Mouse (Mus musculus): ENCODE data around the gene Gpr89. TPM values are rescaled to one million over a fixed set of nuclear protein-coding genes. Genes with fewer than 3 reads are reported as not detected.

Gene Gpr89
- polyA plus RNA-seq, 1 experiment from 2014 or later: 41.6 TPM

GRCm38 (mm10) chr3:96880385-96880784 is 24.8 kb downstream of the Gpr89 start:
- Histone ChIP-seq H3K4me1 (ENCODE audit: control insufficient read depth, insufficient read depth, low read length) (no peaks in the 10 kb centered on the region), H3K36me3 (replicated peaks; ENCODE audit: control insufficient read depth, insufficient read depth, low read depth, low read length) (no peaks in the 10 kb centered on the region; the same call in 1 of the 2 replicates), H3K9me3 (replicated peaks; ENCODE audit: control insufficient read depth, low read length) (no peaks in the 10 kb centered on the region), H3K4me2 (ENCODE audit: low read depth, low read length) (no peak overlapping the region), H3K27me3 (ENCODE audit: control insufficient read depth, insufficient read depth, low read length) (no peaks in the 10 kb centered on the region), H3K9ac (replicated peaks; ENCODE audit: low read length) (no peak overlapping the region), H3K27ac (replicated peaks; ENCODE audit: low read depth, low read length) (no peak overlapping the region), H3K4me3 (ENCODE audit: low read depth, low read length) (no peak overlapping the region)
- DNase-seq (ENCODE audit: low spot score) (no peak), ATAC-seq (replicated peaks; ENCODE audit: insufficient number of reproducible peaks, low FRiP score, low TSS enrichment, low read depth) (no peak)
- WGBS: 88% methylated on average over 4 of the region's 4 CpGs

GRCm38 (mm10) chr3:96879536-96879935 is 25.6 kb downstream of the Gpr89 start:
- DNase-seq (ENCODE audit: low spot score): no peak
- Histone ChIP-seq H3K27me3 (ENCODE audit: control insufficient read depth, insufficient read depth, low read length) (no peaks in the 10 kb centered on the region), H3K4me3 (ENCODE audit: low read depth, low read length) (no peak overlapping the region), H3K9ac (replicated peaks; ENCODE audit: low read length) (no peak overlapping the region), H3K4me1 (ENCODE audit: control insufficient read depth, insufficient read depth, low read length) (no peaks in the 10 kb centered on the region), H3K36me3 (replicated peaks; ENCODE audit: control insufficient read depth, insufficient read depth, low read depth, low read length) (no peaks in the 10 kb centered on the region; the same call in 1 of the 2 replicates), H3K4me2 (ENCODE audit: low read depth, low read length) (no peak overlapping the region), H3K9me3 (replicated peaks; ENCODE audit: control insufficient read depth, low read length) (no peaks in the 10 kb centered on the region), H3K27ac (replicated peaks; ENCODE audit: low read depth, low read length) (no peak overlapping the region)
- WGBS: 87% methylated on average over 9 of the region's 9 CpGs
- ATAC-seq (replicated peaks; ENCODE audit: insufficient number of reproducible peaks, low FRiP score, low TSS enrichment, low read depth): no peak

GRCm38 (mm10) chr3:96874808-96875571 is 30.2 kb downstream of the Gpr89 start:
- Histone ChIP-seq H3K27me3 (ENCODE audit: control insufficient read depth, insufficient read depth, low read length) (no peaks in the 10 kb centered on the region), H3K4me2 (ENCODE audit: low read depth, low read length) (no peak overlapping the region), H3K4me1 (ENCODE audit: control insufficient read depth, insufficient read depth, low read length) (no peaks in the 10 kb centered on the region), H3K9me3 (replicated peaks; ENCODE audit: control insufficient read depth, low read length) (no peaks in the 10 kb centered on the region), H3K9ac (replicated peaks; ENCODE audit: low read length) (no peak overlapping the region), H3K36me3 (replicated peaks; ENCODE audit: control insufficient read depth, insufficient read depth, low read depth, low read length) (no peaks in the 10 kb centered on the region; the same call in 1 of the 2 replicates), H3K27ac (replicated peaks; ENCODE audit: low read depth, low read length) (no peak overlapping the region), H3K4me3 (ENCODE audit: low read depth, low read length) (no peak overlapping the region)
- DNase-seq (ENCODE audit: low spot score): no peak
- ATAC-seq (replicated peaks; ENCODE audit: insufficient number of reproducible peaks, low FRiP score, low TSS enrichment, low read depth): no peak
- 84% methylated on average over 7 of the region's 7 CpGs for WGBS

GRCm38 (mm10) chr3:96872501-96872900 is 32.6 kb downstream of the Gpr89 start:
- H3K4me2 ChIP-seq (ENCODE audit: low read depth, low read length): no peak overlapping the region
- no peaks in the 10 kb centered on the region for H3K9me3 ChIP-seq (replicated peaks; ENCODE audit: control insufficient read depth, low read length)
- H3K4me1 ChIP-seq (ENCODE audit: control insufficient read depth, insufficient read depth, low read length): no peaks in the 10 kb centered on the region
- WGBS: 93% methylated on average over 8 of the region's 8 CpGs
- no peak for ATAC-seq (replicated peaks; ENCODE audit: insufficient number of reproducible peaks, low FRiP score, low TSS enrichment, low read depth)
- DNase-seq (ENCODE audit: low spot score): no peak
- no peaks in the 10 kb centered on the region; the same call in 1 of the 2 replicates for H3K36me3 ChIP-seq (replicated peaks; ENCODE audit: control insufficient read depth, insufficient read depth, low read depth, low read length)
- no peak overlapping the region for H3K27ac ChIP-seq (replicated peaks; ENCODE audit: low read depth, low read length)
- H3K27me3 ChIP-seq (ENCODE audit: control insufficient read depth, insufficient read depth, low read length): no peaks in the 10 kb centered on the region
- H3K4me3 ChIP-seq (ENCODE audit: low read depth, low read length): no peak overlapping the region
- no peak overlapping the region for H3K9ac ChIP-seq (replicated peaks; ENCODE audit: low read length)

GRCm38 (mm10) chr3:96871070-96871469 is 34.1 kb downstream of the Gpr89 start:
- Histone ChIP-seq H3K4me2 (ENCODE audit: low read depth, low read length) (no peak overlapping the region), H3K4me1 (ENCODE audit: control insufficient read depth, insufficient read depth, low read length) (no peaks in the 10 kb centered on the region), H3K4me3 (ENCODE audit: low read depth, low read length) (no peak overlapping the region), H3K9me3 (replicated peaks; ENCODE audit: control insufficient read depth, low read length) (no peaks in the 10 kb centered on the region), H3K9ac (replicated peaks; ENCODE audit: low read length) (no peak overlapping the region), H3K36me3 (replicated peaks; ENCODE audit: control insufficient read depth, insufficient read depth, low read depth, low read length) (no peaks in the 10 kb centered on the region; the same call in 1 of the 2 replicates), H3K27me3 (ENCODE audit: control insufficient read depth, insufficient read depth, low read length) (no peaks in the 10 kb centered on the region), H3K27ac (replicated peaks; ENCODE audit: low read depth, low read length) (no peak overlapping the region)
- 78% methylated on average over 8 of the region's 8 CpGs for WGBS
- ATAC-seq (replicated peaks; ENCODE audit: insufficient number of reproducible peaks, low FRiP score, low TSS enrichment, low read depth) (no peak), DNase-seq (ENCODE audit: low spot score) (no peak)

GRCm38 (mm10) chr3:96870270-96870669 is 34.9 kb downstream of the Gpr89 start:
- DNase-seq (ENCODE audit: low spot score): no peak
- ATAC-seq (replicated peaks; ENCODE audit: insufficient number of reproducible peaks, low FRiP score, low TSS enrichment, low read depth): no peak
- Histone ChIP-seq H3K36me3 (replicated peaks; ENCODE audit: control insufficient read depth, insufficient read depth, low read depth, low read length) (no peaks in the 10 kb centered on the region; the same call in 1 of the 2 replicates), H3K4me1 (ENCODE audit: control insufficient read depth, insufficient read depth, low read length) (no peaks in the 10 kb centered on the region), H3K27me3 (ENCODE audit: control insufficient read depth, insufficient read depth, low read length) (no peaks in the 10 kb centered on the region), H3K27ac (replicated peaks; ENCODE audit: low read depth, low read length) (no peak overlapping the region), H3K9me3 (replicated peaks; ENCODE audit: control insufficient read depth, low read length) (no peaks in the 10 kb centered on the region), H3K4me3 (ENCODE audit: low read depth, low read length) (no peak overlapping the region), H3K9ac (replicated peaks; ENCODE audit: low read length) (no peak overlapping the region), H3K4me2 (ENCODE audit: low read depth, low read length) (no peak overlapping the region)
- WGBS: 95% methylated on average over 2 of the region's 2 CpGs

GRCm38 (mm10) chr3:96869091-96869490 is 36.1 kb downstream of the Gpr89 start:
- no peaks in the 10 kb centered on the region for H3K4me1 ChIP-seq (ENCODE audit: control insufficient read depth, insufficient read depth, low read length)
- H3K9me3 ChIP-seq (replicated peaks; ENCODE audit: control insufficient read depth, low read length): no peaks in the 10 kb centered on the region
- no peak overlapping the region for H3K9ac ChIP-seq (replicated peaks; ENCODE audit: low read length)
- H3K4me2 ChIP-seq (ENCODE audit: low read depth, low read length): no peak overlapping the region
- H3K27ac ChIP-seq (replicated peaks; ENCODE audit: low read depth, low read length): no peak overlapping the region
- H3K27me3 ChIP-seq (ENCODE audit: control insufficient read depth, insufficient read depth, low read length): no peaks in the 10 kb centered on the region
- ATAC-seq (replicated peaks; ENCODE audit: insufficient number of reproducible peaks, low FRiP score, low TSS enrichment, low read depth) (no peak), DNase-seq (ENCODE audit: low spot score) (no peak)
- H3K36me3 ChIP-seq (replicated peaks; ENCODE audit: control insufficient read depth, insufficient read depth, low read depth, low read length): no peaks in the 10 kb centered on the region; the same call in 1 of the 2 replicates
- H3K4me3 ChIP-seq (ENCODE audit: low read depth, low read length): no peak overlapping the region
- 96% methylated on average over 7 of the region's 7 CpGs for WGBS

- H3K36me3 ChIP-seq (replicated peaks; ENCODE audit: control insufficient read depth, insufficient read depth, low read depth, low read length): no peaks in the 10 kb centered on the region; the same call in 1 of the 2 replicates
- ATAC-seq (replicated peaks; ENCODE audit: insufficient number of reproducible peaks, low FRiP score, low TSS enrichment, low read depth) (no peak; the same call in 1 of the 2 replicates), DNase-seq (ENCODE audit: low spot score) (no peak)
- no peak overlapping the region for H3K9ac ChIP-seq (replicated peaks; ENCODE audit: low read length)
- H3K27me3 ChIP-seq (ENCODE audit: control insufficient read depth, insufficient read depth, low read length): no peaks in the 10 kb centered on the region
- no peaks in the 10 kb centered on the region for H3K9me3 ChIP-seq (replicated peaks; ENCODE audit: control insufficient read depth, low read length)
- H3K4me3 ChIP-seq (ENCODE audit: low read depth, low read length): no peak overlapping the region
- no peak overlapping the region for H3K27ac ChIP-seq (replicated peaks; ENCODE audit: low read depth, low read length)
- no peak overlapping the region for H3K4me2 ChIP-seq (ENCODE audit: low read depth, low read length)
- no peaks in the 10 kb centered on the region for H3K4me1 ChIP-seq (ENCODE audit: control insufficient read depth, insufficient read depth, low read length)
- 93% methylated on average over 8 of the region's 8 CpGs for WGBS
Measured at GRCm38 (mm10) chr3:96868566-96868965, 36.6 kb downstream of the Gpr89 start.

Data from embryonic facial prominence, embryonic 11.5 days (tissue).